Mouse (Mus musculus) bone marrow, adult 2 months (tissue): ENCODE measurements at regions not wholly inside any gene's neighbourhood (a gene's known extent, or its start where the extent isn't known, plus 50 kb on each side); places are given as distances from the start of the nearest gene placed in this dataset.

Experiments
- CTCF ChIP-seq: fragments of 200-500 bp; IDR thresholded peaks from 2 replicates; pipeline ENCODE4 v1.5.1; 2011; ENCODE audit warnings: low read length, control low read depth; ENCODE audit not compliant: control insufficient read depth, insufficient read depth
- POLR2A ChIP-seq: fragments of 200-500 bp; IDR thresholded peaks from 2 replicates; pipeline ENCODE4 v1.6.1; 2011; ENCODE audit warnings: low read depth, mild to moderate bottlenecking, control low read depth, low read length, borderline replicate concordance; ENCODE audit not compliant: control insufficient read depth

GRCm38 (mm10) chr1:89364547-89365305 lies 89.9 kb upstream of the Agap1 start:
- TF ChIP-seq CTCF (no peak), POLR2A (no peak)
